Mouse (Mus musculus) induced T-regulatory cell, adult 2 months (primary cell): ENCODE measurements at regions not wholly inside any gene's neighbourhood (a gene's known extent, or its start where the extent isn't known, plus 50 kb on each side); places are given as distances from the start of the nearest gene placed in this dataset.
"Not testable (repeated sequence)": the region's sequence is repeated elsewhere in the genome, so short reads cannot be mapped to it uniquely, and the experiment has no call there.

Experiments
- DNase-seq: peaks from one replicate; pipeline ENCODE4 v3.0.0-alpha.2; 2012; ENCODE audit warnings: low read depth

DNA sequence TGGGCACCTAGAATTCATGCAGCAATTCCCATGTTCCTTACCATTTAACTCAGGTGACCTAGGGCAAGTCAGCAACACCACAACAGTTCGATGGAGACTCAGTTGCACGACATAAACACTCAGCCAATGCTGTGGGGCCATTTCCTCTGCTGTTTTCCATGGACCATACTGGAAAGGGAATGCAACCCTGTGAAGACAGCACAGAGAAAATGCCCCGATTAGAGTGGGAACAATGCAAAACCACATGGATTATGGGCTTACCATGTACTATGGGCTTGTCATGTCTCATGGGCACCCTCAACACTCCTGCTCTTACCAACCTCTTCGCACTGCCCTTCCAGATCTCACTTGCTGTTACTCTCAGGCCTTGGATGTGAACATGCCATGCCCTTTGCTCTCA is 207.6 kb downstream of the Snurf start:
- DNase-seq, result peak; percentile 0

GRCm38 (mm10) chr7:59769749-59770148 is 235.1 kb downstream of the Snurf start:
- DNase-seq, result not testable (repeated sequence)

DNA sequence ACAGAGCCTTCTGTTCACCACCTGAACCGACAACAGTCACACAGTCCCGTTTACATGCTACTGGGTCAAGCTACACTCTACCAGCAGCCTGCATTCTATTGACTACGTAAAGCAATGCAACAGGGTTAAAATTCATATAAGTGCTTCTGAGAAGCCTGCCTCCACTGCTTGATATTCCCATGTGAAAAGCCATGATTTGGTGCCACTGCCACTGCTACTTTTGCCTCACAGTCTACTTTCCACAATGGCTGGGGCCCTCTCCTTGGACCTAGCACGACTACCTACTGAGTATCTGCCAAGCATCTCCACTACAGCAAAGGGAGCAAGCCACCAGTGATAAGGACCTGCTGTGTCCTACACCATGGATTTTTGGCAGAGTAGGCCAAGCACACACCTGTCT is 236.2 kb downstream of the Snurf start:
- not testable (repeated sequence) for DNase-seq

DNA sequence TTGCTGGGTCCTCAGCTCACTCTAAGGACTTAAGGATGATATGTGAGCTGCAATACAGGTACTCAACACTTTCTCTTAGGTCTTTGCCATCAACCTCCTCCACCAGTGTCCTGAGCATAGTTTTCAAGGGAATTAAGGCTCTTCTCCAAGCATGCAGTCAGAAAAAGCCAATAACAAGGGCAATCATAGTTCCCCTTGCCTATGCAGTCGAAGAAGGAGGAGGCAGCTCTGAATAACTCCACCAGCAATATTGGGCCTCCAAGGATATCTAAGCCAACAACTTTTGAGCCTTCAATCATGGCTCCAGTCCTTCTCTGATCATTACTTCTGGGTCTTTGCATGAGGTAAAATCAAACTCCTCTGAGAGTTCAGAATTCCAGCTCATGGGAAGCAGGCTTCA is 237.5 kb downstream of the Snurf start:
- peak; percentile 0 for DNase-seq
